Mouse (Mus musculus) ES-Bruce4 (cell line): ENCODE data around the gene Tmem143. TPM values are rescaled to one million over a fixed set of nuclear protein-coding genes. Genes with fewer than 3 reads are reported as not detected.

Experiments used
- H3K27ac ChIP-seq: 2 replicates; pipeline ENCODE4 v1.5.1; 2012; ENCODE audit warnings: low read length, inconsistent platforms; ENCODE audit not compliant: insufficient read depth
- H3K27me3 ChIP-seq: 2 replicates; pipeline ENCODE4 v1.6.1; 2012; ENCODE audit warnings: mild to moderate bottlenecking, low read length, inconsistent platforms; ENCODE audit not compliant: control insufficient read depth, poor library complexity, insufficient read depth, severe bottlenecking
- H3K36me3 ChIP-seq: 2 replicates; pipeline ENCODE4 v1.6.1; 2012; ENCODE audit warnings: inconsistent platforms, mild to moderate bottlenecking, low read length, moderate library complexity; ENCODE audit not compliant: control insufficient read depth, poor library complexity, insufficient read depth, severe bottlenecking
- H3K4me1 ChIP-seq: one replicate; pipeline ENCODE4 v1.8.1; 2011; ENCODE audit warnings: low read length; ENCODE audit not compliant: control insufficient read depth, insufficient read depth
- H3K4me3 ChIP-seq: 2 replicates; pipeline ENCODE4 v1.5.1; 2011; ENCODE audit warnings: low read depth, mild to moderate bottlenecking, low read length
- H3K9ac ChIP-seq: 2 replicates; pipeline ENCODE4 v1.6.1; 2012; ENCODE audit warnings: low read depth, mild to moderate bottlenecking, inconsistent platforms; ENCODE audit not compliant: poor library complexity, severe bottlenecking
- H3K9me3 ChIP-seq: replicated peaks from 2 replicates; pipeline ENCODE4 v1.6.1; 2012; ENCODE audit warnings: mild to moderate bottlenecking, low read length, inconsistent platforms; ENCODE audit not compliant: control insufficient read depth, poor library complexity, insufficient read depth, severe bottlenecking
- CTCF ChIP-seq: IDR thresholded peaks from one replicate; pipeline ENCODE4 v1.8.1; 2011; ENCODE audit warnings: low read depth, low read length
- EP300 ChIP-seq: IDR thresholded peaks from 2 replicates; pipeline ENCODE4 v1.6.1; 2011; ENCODE audit warnings: low read depth, low read length; ENCODE audit not compliant: insufficient read depth
- POLR2A ChIP-seq: IDR thresholded peaks from one replicate; pipeline ENCODE4 v1.8.1; 2011; ENCODE audit warnings: low read length; ENCODE audit not compliant: insufficient read depth
- polyA plus RNA-seq: library from polyadenylated mRNA; stranded (reverse); fragments of >200 nt; gene quantifications from 2 replicates; pipeline ENCODE4 v1.2.4, GENCODE M21; 2011; ENCODE audit warnings: low read depth; ENCODE audit not compliant: missing spikeins, insufficient read depth, insufficient read length

Gene Tmem143
- polyA plus RNA-seq, 1 experiment, result 21.7 TPM

GRCm38 (mm10) chr7:45920583-45921241, 24.0 kb downstream of the Tmem143 start:
- Histone ChIP-seq H3K9ac (no peak overlapping the region), H3K9me3 (no peaks in the 10 kb centered on the region), H3K36me3 (no peaks in the 10 kb centered on the region), H3K27me3 (no peaks in the 10 kb centered on the region), H3K4me1 (peaks cover 2% of the 10 kb centered on the region), H3K27ac (no peak overlapping the region), H3K4me3 (no peak overlapping the region)
- TF ChIP-seq POLR2A, result no peak
- TF ChIP-seq CTCF, result no peak
- TF ChIP-seq EP300, result no peak

GRCm38 (mm10) chr7:45921242-45921621, 24.5 kb downstream of the Tmem143 start, which contains the start of gene Emp3:
TSS of gene Emp3 (minus strand) at chr7:45921404.
- Histone ChIP-seq H3K9me3 (no peaks in the 10 kb centered on the region), H3K4me1 (peaks cover 2% of the 10 kb centered on the region), H3K36me3 (no peaks in the 10 kb centered on the region), H3K27me3 (no peaks in the 10 kb centered on the region), H3K9ac (no peak within 1 kb of the TSS), H3K4me3 (no peak within 1 kb of the TSS), H3K27ac (no peak within 1 kb of the TSS)
- TF ChIP-seq POLR2A, result no peak
- no peak for TF ChIP-seq EP300
- TF ChIP-seq CTCF, result no peak

- Histone ChIP-seq H3K27me3 (no peaks in the 10 kb centered on the region), H3K9me3 (no peaks in the 10 kb centered on the region), H3K27ac (no peak overlapping the region; the same call in 1 of the 2 replicates), H3K4me1 (peaks cover 2% of the 10 kb centered on the region), H3K36me3 (no peaks in the 10 kb centered on the region), H3K9ac (peak overlapping the region; percentile 25; the same call in 1 of the 2 replicates), H3K4me3 (no peak overlapping the region)
- no peak for TF ChIP-seq CTCF
- no peak for TF ChIP-seq POLR2A
- no peak for TF ChIP-seq EP300
Measured at GRCm38 (mm10) chr7:45921950-45922600, 25.3 kb downstream of the Tmem143 start.

- H3K4me3 ChIP-seq, result peak overlapping the region; percentile 92
- H3K27ac ChIP-seq, result peak overlapping the region; percentile 88
- no peaks in the 10 kb centered on the region for H3K9me3 ChIP-seq
- H3K4me1 ChIP-seq, result peaks cover 2% of the 10 kb centered on the region
- no peaks in the 10 kb centered on the region for H3K27me3 ChIP-seq
- TF ChIP-seq EP300, result peak; percentile 77
- no peak for TF ChIP-seq CTCF
- peak; percentile 94 for TF ChIP-seq POLR2A
- peak overlapping the region; percentile 50 for H3K9ac ChIP-seq
- no peaks in the 10 kb centered on the region for H3K36me3 ChIP-seq
Measured at GRCm38 (mm10) chr7:45922928-45923761, 26.4 kb downstream of the Tmem143 start.

DNA sequence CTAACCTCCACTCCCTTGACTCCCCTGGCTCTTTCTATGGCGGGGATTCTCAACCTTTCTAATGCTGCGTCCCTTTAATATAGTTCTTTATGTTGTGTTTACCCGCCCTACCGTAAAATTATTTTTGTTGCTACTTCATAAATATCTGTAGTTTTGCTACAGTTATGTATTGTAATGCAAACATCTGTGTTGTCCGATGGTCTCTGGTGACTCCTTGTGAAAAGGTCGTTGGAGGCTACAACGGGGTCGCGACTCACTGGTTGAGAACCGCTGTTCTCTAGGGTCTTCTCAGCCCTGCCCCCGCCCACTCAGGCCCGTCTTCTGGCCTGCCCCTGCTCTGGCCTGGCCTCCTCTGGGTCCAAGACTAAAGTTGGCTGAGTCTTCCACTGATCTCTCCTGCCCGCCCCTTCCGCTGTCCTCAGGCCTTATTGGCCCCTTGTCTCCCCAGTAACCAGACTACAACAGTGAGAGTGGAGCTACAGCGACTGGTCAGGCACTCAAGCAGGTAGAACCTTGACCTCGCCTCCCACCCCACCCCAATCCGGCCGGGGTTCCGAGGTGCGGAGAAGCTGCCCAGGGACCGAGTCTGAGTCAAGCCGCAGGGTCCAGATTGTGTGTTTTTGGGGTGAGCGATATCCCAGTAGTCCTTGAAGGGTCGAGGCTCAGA, 27.2 kb downstream of the Tmem143 start, which contains the start of gene Ccdc114:
Ccdc114 (plus strand) TSS at position 311 of the 667 bp plus-strand sequence.
- Histone ChIP-seq H3K4me1 (peaks cover 2% of the 10 kb centered on the region), H3K4me3 (peak within 1 kb of the TSS; percentile 92), H3K27me3 (no peaks in the 10 kb centered on the region), H3K9me3 (no peaks in the 10 kb centered on the region), H3K27ac (peak within 1 kb of the TSS; percentile 88), H3K9ac (peak within 1 kb of the TSS; percentile 50), H3K36me3 (no peaks in the 10 kb centered on the region)
- TF ChIP-seq POLR2A, result peak; percentile 49
- no peak for TF ChIP-seq EP300
